Mouse (Mus musculus) hindbrain, embryonic 16.5 days (tissue): ENCODE results near the gene Hsh2d. TPM values are rescaled to one million over a fixed set of nuclear protein-coding genes. Genes with fewer than 3 reads are reported as not detected.

ENCODE experiments used
- ATAC-seq: fragments of 200-750 bp; cut with Nextera tagmentation; 2 replicates; pipeline ENCODE4 v1.8.0; 2017; ENCODE audit warnings: moderate TSS enrichment, moderate library complexity
- H3K27ac ChIP-seq: fragments of 300-500 bp; sonication (generic); 2 replicates; pipeline ENCODE4 v1.5.1; 2014; ENCODE audit warnings: low read depth, mild to moderate bottlenecking, control low read depth, low read length, moderate library complexity
- H3K27me3 ChIP-seq: fragments of 300-500 bp; sonication (generic); replicated peaks from 2 replicates; pipeline ENCODE4 v1.6.1; 2014; ENCODE audit warnings: low read length; ENCODE audit not compliant: control insufficient read depth, insufficient read depth
- H3K36me3 ChIP-seq: fragments of 300-500 bp; sonication (generic); 2 replicates; pipeline ENCODE4 v1.6.1; 2014; ENCODE audit warnings: mild to moderate bottlenecking, low read length, moderate library complexity, mixed read lengths; ENCODE audit not compliant: control insufficient read depth, insufficient read depth
- H3K4me1 ChIP-seq: fragments of 300-500 bp; sonication (generic); 2 replicates; pipeline ENCODE4 v1.6.1; 2014; ENCODE audit warnings: low read depth, low read length; ENCODE audit not compliant: control insufficient read depth, insufficient read depth
- H3K4me2 ChIP-seq: fragments of 300-500 bp; sonication (generic); 2 replicates; pipeline ENCODE4 v1.6.1; 2014; ENCODE audit warnings: mild to moderate bottlenecking, low read length, control low read depth, moderate library complexity
- H3K4me3 ChIP-seq: fragments of 300-500 bp; sonication (generic); 2 replicates; pipeline ENCODE4 v1.5.1; 2014; ENCODE audit warnings: mild to moderate bottlenecking, low read length, control low read depth, moderate library complexity
- H3K9ac ChIP-seq: fragments of 300-500 bp; sonication (generic); 2 replicates; pipeline ENCODE4 v1.6.1; 2014; ENCODE audit warnings: low read depth, mild to moderate bottlenecking, control low read depth, low read length, moderate library complexity
- H3K9me3 ChIP-seq: fragments of 300-500 bp; sonication (generic); 2 replicates; pipeline ENCODE4 v1.6.1; 2014; ENCODE audit warnings: mild to moderate bottlenecking, low read length, moderate library complexity; ENCODE audit not compliant: control insufficient read depth
- WGBS: fragments of 180-500 bp; shearing (Covaris S2); extraction: QIAGEN DNeasy Blood & Tissue Kit; methylation state at CpG from one replicate; pipeline ENCODE4 v1.1.7; 2014; 5-methylcytosine and 5-hydroxymethylcytosine counted together
- polyA plus RNA-seq: library from polyadenylated mRNA; unstranded; fragments of >200 nt; fragmentation: Nextera tagmentation; extraction: Ambion mirVana; gene quantifications from 2 replicates; pipeline ENCODE4 v1.2.1, GENCODE M21; 2015

The Hsh2d gene
- polyA plus RNA-seq, 1 experiment from 2014 or later: not detected

- H3K4me2 ChIP-seq: peak within 1 kb of the TSS; percentile 73
- no peaks in the 10 kb centered on the region for H3K36me3 ChIP-seq
- ATAC-seq: peak; percentile 97
- peak within 1 kb of the TSS; percentile 99 for H3K27ac ChIP-seq
- WGBS: under 1% methylated on average over 50 of the region's 54 CpGs
- no peaks in the 10 kb centered on the region for H3K9me3 ChIP-seq
- H3K9ac ChIP-seq: peak within 1 kb of the TSS; percentile 87
- peak within 1 kb of the TSS; percentile 80 for H3K4me3 ChIP-seq
- peaks cover 18% of the 10 kb centered on the region for H3K4me1 ChIP-seq
- H3K27me3 ChIP-seq: no peaks in the 10 kb centered on the region
These were observed 50.3 kb downstream of the Hsh2d start, which contains the start of gene Ap1m1 for GRCm38 (mm10) chr8:72239499-72240402. Ap1m1 (plus strand) TSS chr8:72240018.

GRCm38 (mm10) chr8:72240403-72240763 lies 50.9 kb downstream of the Hsh2d start:
- under 1% methylated on average over 24 of the region's 24 CpGs for WGBS
- Histone ChIP-seq H3K4me2 (peak overlapping the region; percentile 73), H3K4me1 (peaks cover 18% of the 10 kb centered on the region), H3K4me3 (peak overlapping the region; percentile 80), H3K36me3 (no peaks in the 10 kb centered on the region), H3K9ac (peak overlapping the region; percentile 87), H3K27ac (peak overlapping the region; percentile 99), H3K27me3 (no peaks in the 10 kb centered on the region), H3K9me3 (no peaks in the 10 kb centered on the region)
- ATAC-seq: no peak

GRCm38 (mm10) chr8:72240951-72241350 lies 51.5 kb downstream of the Hsh2d start:
- Histone ChIP-seq H3K4me3 (peak overlapping the region; percentile 80), H3K4me1 (peaks cover 18% of the 10 kb centered on the region), H3K27ac (no peak overlapping the region; the same call in 1 of the 2 replicates), H3K27me3 (no peaks in the 10 kb centered on the region), H3K4me2 (peak overlapping the region; percentile 73), H3K36me3 (no peaks in the 10 kb centered on the region), H3K9me3 (no peaks in the 10 kb centered on the region), H3K9ac (peak overlapping the region; percentile 87)
- WGBS: 55% methylated on average over 7 of the region's 7 CpGs
- ATAC-seq: no peak

GRCm38 (mm10) chr8:72242226-72242625 lies 52.8 kb downstream of the Hsh2d start:
- Histone ChIP-seq H3K4me2 (no peak overlapping the region), H3K4me3 (no peak overlapping the region), H3K9ac (no peak overlapping the region), H3K27ac (no peak overlapping the region), H3K9me3 (no peaks in the 10 kb centered on the region), H3K27me3 (no peaks in the 10 kb centered on the region), H3K4me1 (peaks cover 18% of the 10 kb centered on the region), H3K36me3 (0 out of 2 replicates have a peak, but pooled peaks cover 2% of the 10 kb centered on the region)
- 90% methylated on average over 1 of the region's 1 CpGs for WGBS
- no peak for ATAC-seq

GRCm38 (mm10) chr8:72244610-72245009 lies 55.2 kb downstream of the Hsh2d start:
- H3K4me2 ChIP-seq: no peak overlapping the region
- no peaks in the 10 kb centered on the region for H3K27me3 ChIP-seq
- peaks cover 4% of the 10 kb centered on the region; the same call in 1 of the 2 replicates for H3K36me3 ChIP-seq
- H3K9me3 ChIP-seq: no peaks in the 10 kb centered on the region
- H3K4me3 ChIP-seq: no peak overlapping the region
- peaks cover 18% of the 10 kb centered on the region for H3K4me1 ChIP-seq
- no peak overlapping the region for H3K27ac ChIP-seq
- no peak for ATAC-seq
- H3K9ac ChIP-seq: no peak overlapping the region
- 76% methylated on average over 2 of the region's 2 CpGs for WGBS

Other genes starting within 250 kb of the Hsh2d start
- 16.8 and 18.5 TPM in 2 replicates for gene Zfp961, start 238.6 kb upstream of the Hsh2d start, polyA plus RNA-seq
- gene Cyp4f18, start 180.0 kb upstream of the Hsh2d start, polyA plus RNA-seq: 0.88 and 0.92 TPM in 2 replicates
- gene Olfr372, start 148.4 kb upstream of the Hsh2d start, polyA plus RNA-seq: not detected in 2 replicates
- not detected in 2 replicates for gene Olfr373, start 106.5 kb upstream of the Hsh2d start, polyA plus RNA-seq
- gene Olfr374, start 82.6 kb upstream of the Hsh2d start, polyA plus RNA-seq: 0.03 TPM in 1 of 2 replicates, not detected in the other
- gene Tpm4, start 54.7 kb upstream of the Hsh2d start, polyA plus RNA-seq: 174 and 197 TPM in 2 replicates
- gene Rab8a, start 28.4 kb upstream of the Hsh2d start, polyA plus RNA-seq: 84.3 and 87.7 TPM in 2 replicates
- gene Cib3, start 23.2 kb downstream of the Hsh2d start, polyA plus RNA-seq: not detected in 2 replicates
- not detected in 2 replicates for gene Gm11034, start 24.0 kb downstream of the Hsh2d start, polyA plus RNA-seq
- gene Fam32a, start 30.1 kb downstream of the Hsh2d start, polyA plus RNA-seq: 95.0 and 98.2 TPM in 2 replicates
- 264 and 287 TPM in 2 replicates for gene Ap1m1, start 50.4 kb downstream of the Hsh2d start, polyA plus RNA-seq
- gene Gm10282, start 115.6 kb downstream of the Hsh2d start, polyA plus RNA-seq: 10.1 and 14.5 TPM in 2 replicates
- 5.1 and 5.4 TPM in 2 replicates for gene Klf2, start 129.4 kb downstream of the Hsh2d start, polyA plus RNA-seq
- gene Eps15l1, start 231.8 kb downstream of the Hsh2d start, polyA plus RNA-seq: 51.9 and 58.4 TPM in 2 replicates